Comparison of ENCODE assay signal across 8 mouse cellular contexts in the genomic region with DNA sequence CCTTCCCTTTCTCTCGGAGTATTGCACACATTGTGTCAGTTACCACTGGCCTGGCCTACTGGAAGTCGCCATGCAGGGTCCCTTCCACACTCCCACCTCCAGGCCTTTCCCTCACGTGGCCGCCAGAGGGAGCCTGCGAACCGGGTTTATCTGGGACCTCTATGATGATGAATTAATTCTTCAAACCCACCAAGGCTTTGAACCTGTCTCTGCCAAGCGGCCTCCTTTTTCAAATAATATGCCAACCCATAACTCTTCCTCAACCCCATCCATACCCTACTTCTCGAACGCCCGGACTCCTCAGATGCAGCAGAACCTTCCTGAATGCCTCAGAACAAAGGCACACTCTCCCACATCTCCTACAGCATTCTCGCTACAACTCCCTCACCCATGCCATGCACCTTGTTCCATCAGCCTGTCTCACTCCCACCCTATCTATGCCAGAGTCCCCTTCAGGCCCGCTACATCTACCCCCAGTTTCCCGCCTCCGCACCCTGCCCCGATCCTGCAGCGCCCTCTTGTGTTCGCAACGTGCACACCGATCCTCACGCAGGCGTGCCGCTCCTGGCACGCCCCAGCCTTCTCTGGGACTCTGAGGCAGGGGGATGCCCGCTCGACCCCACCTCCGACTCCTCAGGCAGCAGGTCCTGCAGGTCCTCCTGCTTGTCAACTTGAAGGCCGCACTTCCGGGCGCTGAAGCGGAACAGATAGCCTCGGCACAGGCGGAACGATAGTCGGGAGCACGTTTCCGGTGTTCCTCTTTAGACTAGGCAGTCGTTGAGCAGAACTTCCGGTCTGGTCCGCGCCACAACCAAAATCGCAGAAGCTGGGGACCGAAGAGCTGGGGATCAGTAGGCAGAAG. TPM values are rescaled to one million over a fixed set of nuclear protein-coding genes. Genes with fewer than 3 reads are reported as not detected.
DNase-seq lines count a peak whose midpoint lies in the region; ATAC-seq and TF ChIP-seq lines count a peak whose summit lies in the region.

No protein-coding gene starts in this region.

- peak overlapping the region; percentile 93 for H3K27ac ChIP-seq in hindbrain, embryonic 10.5 days
- H3K27ac ChIP-seq in lung, embryonic 16.5 days (ENCODE audit: low read length), result peak overlapping the region; percentile 89
- peak overlapping the region; percentile 73 for H3K27ac ChIP-seq in thymus, adult 2 months (ENCODE audit: control insufficient read depth, insufficient read depth, low read length)

- 0 out of 2 replicates have a peak, but pooled peaks cover 3% of the 10 kb centered on the region for H3K9me3 ChIP-seq in hindbrain, embryonic 10.5 days
- H3K9me3 ChIP-seq in lung, embryonic 16.5 days (ENCODE audit: control insufficient read depth, low read length), result no peaks in the 10 kb centered on the region

- H3K4me2 ChIP-seq in lung, embryonic 16.5 days (ENCODE audit: low read depth, low read length), result peak overlapping the region; percentile 79

- peak overlapping the region; percentile 74 for H3K9ac ChIP-seq in lung, embryonic 16.5 days (ENCODE audit: low read length)

- H3K4me1 ChIP-seq in hindbrain, embryonic 10.5 days (replicated peaks), result peaks cover 30% of the 10 kb centered on the region
- peaks cover 6% of the 10 kb centered on the region; the same call in 1 of the 2 replicates for H3K4me1 ChIP-seq in lung, embryonic 16.5 days (replicated peaks; ENCODE audit: control insufficient read depth, insufficient read depth, low read length)
- H3K4me1 ChIP-seq in thymus, adult 2 months (replicated peaks; ENCODE audit: control insufficient read depth, insufficient read depth, low read length), result peaks cover 11% of the 10 kb centered on the region

- TF ChIP-seq POLR2A in thymus, adult 2 months (IDR thresholded peaks at IDR 0.05; ENCODE audit: control insufficient read depth, extremely low read depth, insufficient read depth, low read length, poor library complexity), result peak; percentile 38; the same call in 1 of the 2 replicates

- peaks cover 35% of the 10 kb centered on the region for H3K36me3 ChIP-seq in hindbrain, embryonic 10.5 days
- H3K36me3 ChIP-seq in lung, embryonic 16.5 days (ENCODE audit: control insufficient read depth, insufficient read depth, low read length), result peaks cover 15% of the 10 kb centered on the region
- H3K36me3 ChIP-seq in thymus, adult 2 months (ENCODE audit: control insufficient read depth, insufficient read depth, low read length), result peaks cover 10% of the 10 kb centered on the region

- peak; percentile 92 for DNase-seq in Muller cell, postnatal 12 days (ENCODE audit: inconsistent ontology term)
- peak; percentile 96 for DNase-seq in cerebellum, adult 9-10 months
- peak; percentile 98 for DNase-seq in hindbrain, embryonic 10.5 days (ENCODE audit: low spot score)
- DNase-seq in layer of hippocampus, adult 9-11 months, result peak; percentile 94
- peak; percentile 89 for DNase-seq in ovary, adult 18-20 months (ENCODE audit: low spot score)
- peak; percentile 89 for DNase-seq in thymus, adult 2 months

- peak; percentile 92 for ATAC-seq in frontal cortex, adult (ENCODE audit: low TSS enrichment)
- peak; percentile 92 for ATAC-seq in lung, embryonic 16.5 days (ENCODE audit: low read depth)

- H3K4me3 ChIP-seq in hindbrain, embryonic 10.5 days, result peak overlapping the region; percentile 70
- H3K4me3 ChIP-seq in lung, embryonic 16.5 days (ENCODE audit: low read length), result peak overlapping the region; percentile 55
- peak overlapping the region; percentile 81 for H3K4me3 ChIP-seq in thymus, adult 2 months (ENCODE audit: control insufficient read depth, insufficient read depth, low read length)

- peak; percentile 100 for TF ChIP-seq CTCF in thymus, adult 2 months (IDR thresholded peaks at IDR 0.05; ENCODE audit: borderline replicate concordance, control insufficient read depth, extremely low read depth, insufficient read depth, low read length, poor library complexity)

- under 1% methylated on average over 42 of the region's 42 CpGs for WGBS in hindbrain, embryonic 10.5 days
- under 1% methylated on average over 42 of the region's 42 CpGs for WGBS in lung, embryonic 16.5 days
- under 1% methylated on average over 42 of the region's 42 CpGs for WGBS in thymus, adult 2 months

- H3K27me3 ChIP-seq in hindbrain, embryonic 10.5 days (ENCODE audit: insufficient read depth, poor library complexity, severe bottlenecking), result peaks cover 26% of the 10 kb centered on the region
- H3K27me3 ChIP-seq in lung, embryonic 16.5 days (ENCODE audit: control insufficient read depth, insufficient read depth, low read depth, low read length), result no peaks in the 10 kb centered on the region; the same call in 1 of the 2 replicates
- no peaks in the 10 kb centered on the region for H3K27me3 ChIP-seq in thymus, adult 2 months (ENCODE audit: control insufficient read depth, insufficient read depth, low read length)

RNA-seq across cellular contexts. Expression of gene Zbtb45, which starts 0.5 kb away (rescaled TPM):
- polyA plus RNA-seq in hindbrain, embryonic 10.5 days (2016; fragmentation: Nextera tagmentation; extraction: Ambion mirVana), result 31.3 and 34.4 TPM in 2 replicates
- polyA plus RNA-seq in lung, embryonic 16.5 days (2015; fragmentation: Nextera tagmentation; extraction: Ambion mirVana), result 28.1 and 28.2 TPM in 2 replicates
- polyA plus RNA-seq in thymus, adult 2 months (2012; rRNA removed), result 78.8 and 127 TPM in 2 replicates

RNA-seq across cellular contexts. Expression of gene Trim28, which starts 10.5 kb away (rescaled TPM):
- polyA plus RNA-seq in hindbrain, embryonic 10.5 days (2016; fragmentation: Nextera tagmentation; extraction: Ambion mirVana), result 373 and 399 TPM in 2 replicates
- 190 and 195 TPM in 2 replicates for polyA plus RNA-seq in lung, embryonic 16.5 days (2015; fragmentation: Nextera tagmentation; extraction: Ambion mirVana)
- 902 and 905 TPM in 2 replicates for polyA plus RNA-seq in thymus, adult 2 months (2012; rRNA removed)

RNA-seq across cellular contexts. Expression of gene Slc27a5, which starts 11.4 kb away (rescaled TPM):
- 0.11 and 0.26 TPM in 2 replicates for polyA plus RNA-seq in hindbrain, embryonic 10.5 days (2016; fragmentation: Nextera tagmentation; extraction: Ambion mirVana)
- 0.57 TPM in 1 of 2 replicates, not detected in the other for polyA plus RNA-seq in lung, embryonic 16.5 days (2015; fragmentation: Nextera tagmentation; extraction: Ambion mirVana)
- 0.89 and 3.0 TPM in 2 replicates for polyA plus RNA-seq in thymus, adult 2 months (2012; rRNA removed)

RNA-seq across cellular contexts. Expression of gene Chmp2a, which starts 25.2 kb away (rescaled TPM):
- polyA plus RNA-seq in hindbrain, embryonic 10.5 days (2016; fragmentation: Nextera tagmentation; extraction: Ambion mirVana), result 113 and 144 TPM in 2 replicates
- polyA plus RNA-seq in lung, embryonic 16.5 days (2015; fragmentation: Nextera tagmentation; extraction: Ambion mirVana), result 157 and 173 TPM in 2 replicates
- 65.6 and 65.7 TPM in 2 replicates for polyA plus RNA-seq in thymus, adult 2 months (2012; rRNA removed)

RNA-seq across cellular contexts. Expression of gene Ube2m, which starts 28.7 kb away (rescaled TPM):
- polyA plus RNA-seq in hindbrain, embryonic 10.5 days (2016; fragmentation: Nextera tagmentation; extraction: Ambion mirVana), result 126 and 157 TPM in 2 replicates
- polyA plus RNA-seq in lung, embryonic 16.5 days (2015; fragmentation: Nextera tagmentation; extraction: Ambion mirVana), result 25.8 and 31.6 TPM in 2 replicates
- polyA plus RNA-seq in thymus, adult 2 months (2012; rRNA removed), result 236 and 244 TPM in 2 replicates

Comparison
In these comparisons a context has a peak if more than half of its experiments do, and no peak if none do; other contexts are left out.
1. Peak in every context shown above with its lines: DNase-seq, ATAC-seq, H3K4me3 ChIP-seq and H3K27ac ChIP-seq.